Mouse (Mus musculus) testis, postnatal 10 days (tissue): Measurements from ENCODE around the gene Lpin3.

Experiments used
- DNase-seq: peaks from one replicate; pipeline ENCODE4 v3.0.0; 2021; ENCODE audit warnings: low spot score

The Lpin3 gene

DNA sequence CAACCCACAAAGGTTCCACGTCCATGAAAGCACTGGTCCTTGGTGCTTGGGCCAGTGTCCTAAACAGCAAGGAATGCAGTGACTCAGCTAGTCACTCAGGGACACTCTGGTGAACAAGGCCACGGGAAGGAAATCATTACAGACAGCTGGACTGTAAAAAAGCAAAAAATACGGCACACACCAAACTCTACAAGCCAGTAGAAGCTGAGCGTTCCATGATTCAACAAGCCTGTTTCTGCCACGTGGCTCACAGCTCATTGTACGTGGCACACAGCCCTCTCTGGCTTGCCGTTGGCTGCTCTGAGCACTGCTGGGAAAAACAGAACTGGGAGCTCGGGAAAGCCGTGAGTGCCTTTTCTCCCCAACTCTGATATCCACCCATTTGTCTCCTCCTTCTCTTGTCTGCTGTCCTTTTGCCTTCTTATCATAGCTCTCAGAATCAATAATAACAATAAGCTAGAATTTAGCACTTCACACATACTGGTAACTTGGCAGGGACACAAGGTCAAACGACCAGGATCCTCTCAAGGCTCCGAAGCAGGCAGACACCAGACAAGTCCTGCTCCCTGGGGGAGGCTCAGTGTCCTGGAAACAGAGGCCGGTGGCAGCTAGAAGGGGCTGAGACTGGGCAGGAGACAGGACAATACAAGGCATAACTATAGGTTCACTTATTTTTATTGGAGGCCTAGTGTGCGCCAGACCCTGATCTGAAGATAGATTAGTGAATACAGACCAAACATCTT, at the start of gene Lpin3:
TSS of gene Lpin3 (plus strand) at position 218 of the 743 bp plus-strand sequence.
- peak; percentile 51 for DNase-seq

DNA sequence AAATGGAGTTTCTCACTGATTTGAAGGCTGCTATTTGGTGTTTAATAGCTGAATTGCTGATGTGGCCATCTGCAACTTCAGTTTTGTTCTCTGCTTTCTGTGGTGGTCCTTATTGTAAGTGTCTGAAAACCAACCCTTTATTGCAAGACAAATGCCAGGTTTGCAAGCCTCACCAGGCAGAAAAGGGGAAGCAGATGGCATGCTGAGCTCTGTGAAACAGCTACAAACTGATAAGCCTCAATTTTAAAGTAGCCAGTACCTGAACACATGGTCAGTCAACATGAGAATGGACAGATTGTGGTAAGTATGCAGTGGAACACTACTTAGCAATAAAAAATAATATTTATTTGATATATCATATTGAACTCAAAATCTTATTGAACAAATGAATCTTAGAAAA, 39.6 kb upstream of the Lpin3 start:
- DNase-seq: no peak

DNA sequence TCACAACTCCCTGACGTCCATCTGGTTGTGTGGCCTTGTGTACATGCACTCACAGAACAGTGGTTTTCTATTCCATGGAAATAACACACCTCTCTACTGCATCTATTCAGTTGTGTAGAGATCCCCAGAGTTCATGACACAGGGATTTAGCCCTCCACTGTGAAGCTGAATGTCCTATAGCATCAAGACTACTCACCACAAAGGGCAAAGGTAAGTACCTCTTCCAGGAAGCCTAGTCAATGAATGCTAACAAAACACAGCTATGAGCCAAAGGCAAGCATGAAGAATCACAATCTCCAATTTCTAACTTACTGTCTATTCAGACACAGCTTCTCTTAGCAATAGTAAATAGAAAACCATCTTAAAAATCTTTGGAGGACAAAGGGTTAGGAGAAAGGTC, 32.8 kb upstream of the Lpin3 start:
- no peak for DNase-seq

DNA sequence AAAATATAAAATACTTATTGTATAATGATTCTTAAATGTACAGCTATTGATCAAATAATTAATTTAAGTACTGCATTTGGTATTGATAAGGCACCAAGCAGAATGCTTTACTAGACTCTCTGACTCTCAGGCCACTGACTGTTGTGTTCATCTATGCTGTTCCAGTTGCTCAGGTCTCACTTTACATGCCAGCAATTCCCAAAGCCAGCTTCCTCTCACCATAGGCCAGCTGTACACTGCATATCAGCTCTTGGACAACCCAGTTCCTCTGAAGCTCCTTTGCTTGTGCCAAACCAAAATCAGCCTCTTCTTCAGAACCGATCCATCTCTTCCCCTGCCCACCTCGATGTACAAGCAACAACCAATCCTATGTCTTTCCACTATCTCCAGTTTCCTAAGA, 32.3 kb upstream of the Lpin3 start:
- DNase-seq: no peak

DNA sequence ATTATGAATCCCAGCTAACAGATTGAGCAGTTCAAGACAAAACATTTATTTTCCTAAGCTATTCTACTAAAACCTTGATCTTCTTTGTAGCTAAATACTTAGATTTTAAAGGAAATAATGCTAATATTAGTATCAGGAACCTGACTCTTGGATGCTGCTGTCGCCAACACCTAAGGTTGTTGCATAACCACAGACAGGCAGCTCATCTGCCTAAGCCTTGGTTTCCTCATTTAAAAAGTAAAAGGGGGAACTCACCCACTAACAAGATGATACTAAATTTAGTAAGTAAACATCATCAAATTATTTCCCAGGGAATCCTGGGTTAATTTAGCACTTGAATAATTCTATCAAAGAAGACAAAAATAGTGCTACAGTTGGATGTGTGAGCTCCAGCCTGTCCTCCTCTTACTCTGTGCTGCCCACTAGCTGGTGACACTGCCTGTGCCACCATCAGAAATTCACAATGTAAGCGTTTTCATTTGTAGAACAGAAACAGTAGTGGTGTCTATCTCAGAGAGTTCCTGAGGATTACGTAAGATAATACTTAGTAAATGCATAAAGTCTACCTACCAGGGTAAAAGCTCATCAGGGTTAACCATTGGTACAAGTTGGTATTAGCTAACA, 30.7 kb upstream of the Lpin3 start:
- DNase-seq: no peak

DNA sequence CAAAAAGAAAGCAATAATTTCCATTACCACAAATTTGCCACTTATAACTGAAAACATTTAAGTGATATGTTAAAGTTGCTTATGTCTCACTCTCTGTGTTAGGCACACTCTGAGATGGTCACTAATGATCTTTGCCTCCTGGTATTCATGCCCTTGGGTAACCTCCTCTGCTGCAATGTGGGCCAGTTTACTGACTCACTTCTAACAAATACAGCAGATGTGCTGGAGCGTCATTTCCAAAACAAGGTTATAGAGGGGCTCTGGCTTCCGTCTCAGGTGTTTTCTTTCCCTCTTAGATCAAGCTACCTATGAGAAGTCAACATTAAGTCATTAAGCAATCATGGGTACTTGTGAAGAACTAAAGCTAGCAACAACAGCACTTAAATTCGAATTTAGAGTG, 30.1 kb upstream of the Lpin3 start:
- DNase-seq: no peak

DNA sequence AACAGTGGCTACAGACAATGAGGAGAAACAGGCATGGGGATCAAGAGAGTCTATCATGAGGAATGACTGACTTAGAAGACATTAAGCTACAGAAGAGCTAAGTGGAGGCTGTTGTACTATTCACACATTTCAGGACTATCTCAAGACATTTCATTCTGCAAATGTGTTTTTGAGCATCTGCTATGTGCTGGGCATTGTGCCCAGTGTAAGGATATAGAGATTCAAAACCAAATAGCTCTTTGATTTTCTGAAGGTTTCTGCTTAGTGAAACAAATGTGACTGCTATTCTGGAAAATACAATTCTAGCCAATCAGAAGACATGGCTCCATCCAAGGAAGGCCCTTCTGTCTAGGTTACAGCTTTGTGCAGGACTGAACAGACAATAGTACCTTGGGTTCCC, 25.8 kb upstream of the Lpin3 start:
- DNase-seq: no peak

DNA sequence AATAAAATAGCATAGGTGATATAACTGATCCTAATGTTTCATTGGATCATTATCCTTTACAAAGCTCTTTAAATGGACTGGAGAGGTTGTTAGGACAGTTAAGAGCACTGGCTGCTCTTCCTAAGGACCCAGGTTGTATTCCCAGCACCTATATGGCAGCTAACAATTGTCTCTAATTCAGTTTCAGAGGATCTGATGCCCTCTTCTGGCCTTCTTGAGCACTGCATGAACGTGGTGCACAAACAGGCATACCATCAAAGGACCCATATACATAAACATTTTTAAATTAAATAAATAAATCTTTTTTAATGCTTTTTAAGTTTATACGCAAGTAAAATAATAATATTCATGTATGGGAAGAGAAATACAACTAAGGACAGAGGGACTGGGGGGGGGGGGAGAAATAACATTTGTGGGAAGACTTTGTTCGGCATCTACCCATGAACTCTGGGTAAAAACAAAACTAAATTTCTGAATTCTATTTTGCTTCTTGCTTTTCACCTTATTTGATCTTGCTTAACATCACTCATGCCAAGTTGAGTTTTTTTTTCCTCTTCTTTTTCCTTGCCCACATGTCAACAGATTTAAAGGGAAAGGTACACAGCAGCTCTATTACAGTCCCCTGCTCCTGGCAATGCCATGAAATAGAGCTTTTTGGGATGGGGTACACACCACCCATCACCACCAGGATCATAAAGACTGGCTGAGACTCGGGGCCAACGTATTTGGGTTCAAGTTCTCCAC, 23.9 kb upstream of the Lpin3 start:
- DNase-seq: no peak

DNA sequence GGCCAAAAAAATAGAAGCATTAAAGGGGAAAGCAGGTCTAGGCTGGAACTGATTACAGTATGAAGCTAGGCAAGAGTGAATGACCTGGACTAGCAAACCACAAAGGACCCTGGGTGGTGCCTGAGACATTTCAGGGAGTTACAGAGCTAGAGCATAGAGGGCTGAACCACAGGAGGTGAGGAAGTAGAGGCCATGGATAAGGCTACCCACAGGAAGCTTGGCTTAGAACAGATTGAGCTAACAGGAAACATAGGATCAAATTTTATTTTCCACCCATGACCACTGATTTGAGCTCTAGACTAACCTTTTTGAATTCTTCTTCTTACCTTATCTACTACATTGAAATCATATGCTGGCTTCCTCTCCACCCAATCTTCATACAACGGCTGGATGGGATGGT, 20.1 kb upstream of the Lpin3 start:
- no peak for DNase-seq

DNA sequence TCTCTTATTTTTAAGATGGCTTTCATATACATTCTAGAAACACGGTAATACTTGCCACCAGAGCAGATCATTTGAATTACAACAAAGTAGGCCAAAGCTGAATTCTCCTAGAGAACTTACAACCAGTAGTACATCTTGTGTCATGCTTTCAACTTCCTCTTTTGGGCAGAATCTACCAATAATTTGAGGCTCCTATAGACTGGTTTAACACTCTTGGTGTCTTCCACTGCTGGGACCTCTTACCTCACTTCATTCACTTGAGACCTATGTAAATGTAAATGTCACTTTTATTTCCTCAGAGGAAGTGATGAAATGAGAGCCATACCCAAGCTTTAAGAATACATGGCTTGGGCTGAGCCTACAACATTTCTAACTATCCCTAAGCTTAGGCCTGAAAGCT, 16.4 kb upstream of the Lpin3 start:
- no peak for DNase-seq

DNA sequence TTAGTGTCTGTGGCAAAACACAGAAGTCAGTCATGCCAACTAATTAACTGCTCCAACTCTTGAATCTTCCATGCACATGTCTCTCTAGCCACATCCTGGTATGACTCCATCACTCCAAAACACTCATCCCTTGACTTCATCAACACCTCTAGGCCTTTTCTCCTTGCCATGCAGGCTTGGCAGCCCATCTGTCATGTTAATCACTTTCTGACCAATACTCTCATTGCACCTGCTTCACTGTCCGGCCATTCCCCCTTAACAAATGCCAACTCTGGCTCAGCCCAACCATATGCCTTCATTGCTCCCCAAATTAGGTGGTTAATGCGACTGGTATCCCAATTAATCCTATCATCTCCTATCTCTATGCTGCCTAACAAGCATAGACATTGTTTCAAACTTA, 15.2 kb upstream of the Lpin3 start:
- no peak for DNase-seq

DNA sequence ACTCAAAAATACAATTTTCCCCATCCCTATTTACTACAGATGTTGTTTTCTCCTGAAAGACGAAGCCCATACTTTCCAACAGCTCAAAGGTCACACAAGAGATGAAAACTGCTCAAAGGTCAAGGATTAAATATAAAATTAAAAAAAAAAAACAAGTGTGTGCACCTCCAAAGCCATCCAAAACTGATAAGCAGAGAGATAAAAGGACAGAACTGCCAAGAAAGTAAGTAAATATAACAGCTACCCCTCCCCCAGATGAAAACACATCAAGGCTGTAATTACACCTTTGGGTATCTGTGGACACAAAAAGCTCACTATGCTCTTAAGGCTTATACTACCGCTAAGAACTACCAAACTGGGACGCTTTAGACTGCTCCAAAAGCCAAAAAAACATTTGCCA, 11.0 kb upstream of the Lpin3 start:
- DNase-seq: no peak

DNA sequence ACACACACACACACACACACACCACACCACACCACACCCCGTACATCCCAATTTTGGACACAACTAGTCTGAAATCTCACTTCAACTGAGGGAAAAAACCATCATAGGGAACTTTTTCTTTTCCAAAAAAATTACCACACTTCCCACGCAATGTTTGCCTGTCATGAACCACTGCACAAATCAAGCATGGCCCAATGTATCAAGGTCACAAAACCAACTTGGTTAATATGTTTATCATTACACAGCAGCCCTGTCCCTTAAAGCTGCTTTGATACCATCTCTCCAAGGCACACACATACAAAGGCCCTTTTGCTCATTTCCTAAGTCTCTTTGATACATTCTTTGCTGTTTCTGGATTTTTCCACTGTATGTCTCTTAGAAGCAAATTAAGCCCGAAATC, 9.2 kb upstream of the Lpin3 start:
- DNase-seq: no peak

DNA sequence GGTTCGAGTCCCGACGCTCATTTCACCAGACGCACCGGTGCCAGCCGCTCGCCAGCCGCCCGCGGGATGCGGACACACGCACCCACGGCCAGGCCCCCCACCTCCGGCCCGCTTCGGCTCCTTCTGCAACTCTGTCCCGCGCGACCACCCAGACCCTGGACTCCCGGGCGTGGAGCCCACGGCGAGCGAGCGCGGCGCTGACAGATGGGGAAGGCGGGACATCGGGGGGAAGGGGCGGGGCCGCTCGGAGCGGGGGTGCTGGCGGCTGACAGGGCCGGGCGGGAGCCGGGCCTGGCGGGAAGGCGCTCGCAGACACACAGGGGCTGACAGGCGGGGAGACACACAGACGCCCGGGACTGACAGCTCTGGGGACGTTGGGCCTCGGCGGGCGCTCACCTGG, 8.1 kb upstream of the Lpin3 start:
- DNase-seq: peak; percentile 91

DNA sequence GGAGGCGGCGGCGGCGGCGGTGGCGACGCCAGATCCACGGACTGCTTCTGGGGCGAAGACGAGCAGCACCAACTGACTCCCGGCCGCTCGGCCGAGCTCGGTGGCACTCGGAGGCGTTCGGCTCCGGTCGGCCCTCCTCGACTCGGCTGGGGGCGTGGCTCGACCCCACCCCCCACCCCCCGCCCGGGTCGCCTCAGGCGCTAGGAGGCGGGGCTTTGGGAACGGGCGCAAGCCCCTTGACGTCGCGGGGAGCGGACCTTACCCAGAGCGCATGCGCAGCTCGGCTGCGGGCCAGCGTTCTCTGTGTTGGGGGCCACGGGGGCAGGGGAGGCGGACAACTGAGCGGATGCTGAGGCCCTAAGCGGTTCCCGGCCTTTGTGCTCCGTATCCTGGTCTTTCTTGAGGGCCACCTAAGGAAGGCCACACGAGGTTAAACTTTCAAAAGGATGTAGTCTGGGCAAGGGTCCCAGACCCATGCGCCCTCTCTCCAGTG, 7.5 kb upstream of the Lpin3 start, which contains the start of gene Zhx3:
TSS of gene Zhx3 (minus strand) at position 109 of the 493 bp plus-strand sequence.
- peak; percentile 96 for DNase-seq

DNA sequence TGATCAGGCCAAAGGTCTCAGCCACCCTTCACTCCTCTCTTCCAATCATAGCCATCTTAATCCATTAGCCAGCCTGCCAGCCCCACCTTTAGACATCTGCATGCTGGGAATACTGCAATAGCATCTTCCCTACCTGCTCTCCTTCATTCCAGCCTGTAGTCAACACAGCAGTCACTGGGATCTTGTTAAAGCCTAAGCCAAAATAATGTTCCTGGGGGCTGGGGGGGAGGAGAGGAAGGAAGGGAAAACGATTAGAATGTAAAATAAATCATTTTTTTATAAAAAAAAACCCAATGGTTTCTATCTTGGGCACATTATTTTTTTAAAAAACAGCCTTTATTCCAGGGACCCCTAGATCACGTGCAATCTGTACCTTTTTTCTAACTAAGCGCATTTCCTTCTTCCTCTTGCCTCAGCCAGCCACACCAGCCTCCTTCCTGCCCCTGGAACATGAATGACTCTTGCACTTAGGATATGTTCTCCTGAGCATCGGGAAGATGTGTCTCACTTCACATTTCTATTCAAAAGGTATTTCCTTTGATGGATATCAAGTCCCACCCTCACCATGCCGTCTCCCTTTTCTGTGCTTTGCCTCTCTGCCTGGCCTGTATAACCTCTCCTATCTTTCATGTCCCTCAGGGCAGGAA, 6.1 kb upstream of the Lpin3 start:
- DNase-seq: peak; percentile 31

DNA sequence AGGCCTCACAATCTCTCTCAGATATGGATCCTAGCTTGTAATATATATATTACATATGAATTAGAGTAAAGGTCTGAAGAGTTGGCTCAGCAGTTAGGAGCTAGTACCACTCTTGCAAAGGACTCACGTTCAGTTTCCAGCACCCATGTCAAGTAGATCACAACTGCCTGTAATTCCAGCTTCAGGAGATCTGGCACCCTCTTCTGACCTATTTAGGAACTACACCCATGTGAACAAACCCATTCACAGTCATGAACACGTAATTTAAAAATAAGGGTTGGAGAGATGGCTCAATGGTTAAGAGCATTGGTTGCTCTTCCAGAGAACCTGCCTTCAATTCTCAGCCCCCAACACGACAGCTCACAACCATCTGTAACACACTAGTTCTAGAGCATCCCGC, 4.4 kb upstream of the Lpin3 start:
- DNase-seq: peak; percentile 36

DNA sequence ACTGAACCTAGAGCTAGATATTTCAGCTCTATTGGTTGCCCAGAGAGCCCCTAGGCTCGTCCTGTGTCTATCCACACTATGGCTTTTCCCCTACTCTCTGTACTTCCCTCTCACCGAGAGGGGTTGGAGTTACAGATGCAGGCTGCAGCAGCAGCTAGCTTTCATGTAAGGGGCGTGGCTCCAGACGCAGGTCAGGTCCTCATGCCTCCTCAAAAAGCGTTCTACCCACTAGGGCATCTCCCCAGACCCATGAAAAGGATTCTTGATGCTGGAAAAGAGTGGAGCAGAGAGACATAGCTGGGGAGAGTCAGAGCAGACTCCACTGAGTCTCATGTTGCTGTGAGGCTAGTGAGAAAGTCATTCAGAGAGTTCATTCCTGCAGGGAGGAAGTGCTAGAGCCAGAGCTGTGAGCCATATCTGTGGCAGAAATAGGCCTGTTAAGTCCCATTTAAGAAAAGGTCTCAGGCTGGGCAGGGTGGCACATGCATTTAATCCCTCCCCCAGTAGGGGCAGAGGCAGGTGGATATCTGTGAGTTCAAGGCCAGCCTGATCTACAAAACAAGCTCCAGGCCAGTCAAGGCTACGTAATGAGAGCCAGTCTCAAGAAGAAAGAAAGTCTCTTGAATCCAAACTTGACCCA, 1.1 kb downstream of the Lpin3 start:
- peak; percentile 43 for DNase-seq

DNA sequence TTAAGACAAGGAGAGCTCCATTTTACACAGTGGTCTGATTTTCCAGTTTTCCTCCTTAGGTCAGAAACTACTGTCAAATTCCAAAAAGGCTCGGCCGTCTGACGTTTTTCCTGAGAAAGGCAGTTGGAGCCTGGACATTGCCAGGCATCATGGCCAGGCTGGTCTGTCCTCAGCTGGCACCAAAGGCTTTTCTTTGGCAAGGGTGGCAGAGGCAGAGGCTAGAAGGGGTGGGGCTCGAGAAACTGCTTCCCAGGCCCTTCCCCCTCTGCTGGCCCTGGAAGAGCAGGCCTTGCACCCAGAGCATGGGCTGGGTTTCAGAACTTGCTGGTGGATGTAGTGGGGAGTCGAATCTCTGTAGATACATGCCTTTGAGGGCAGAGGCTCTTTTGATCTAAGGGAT, 2.0 kb downstream of the Lpin3 start:
- peak; percentile 48 for DNase-seq

DNA sequence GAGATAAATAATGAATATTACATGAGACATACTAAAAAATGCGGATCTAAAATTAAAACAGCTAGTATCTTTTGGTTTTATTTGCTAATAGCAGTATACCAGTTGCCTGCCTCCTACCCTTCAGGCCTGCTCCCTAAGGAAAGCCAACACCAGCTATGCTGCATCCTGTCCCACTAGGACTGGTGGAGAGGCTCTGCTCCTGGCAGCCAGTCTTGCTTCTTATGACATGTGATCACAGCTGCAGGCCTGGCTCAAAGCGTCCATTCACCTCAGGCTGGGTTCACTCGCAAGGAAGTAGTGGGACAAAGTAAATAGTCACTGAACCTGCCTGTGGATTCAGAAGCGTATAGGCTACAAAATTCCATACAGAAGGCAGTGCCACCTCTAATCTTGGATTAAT, 3.4 kb downstream of the Lpin3 start:
- peak; percentile 43 for DNase-seq

DNA sequence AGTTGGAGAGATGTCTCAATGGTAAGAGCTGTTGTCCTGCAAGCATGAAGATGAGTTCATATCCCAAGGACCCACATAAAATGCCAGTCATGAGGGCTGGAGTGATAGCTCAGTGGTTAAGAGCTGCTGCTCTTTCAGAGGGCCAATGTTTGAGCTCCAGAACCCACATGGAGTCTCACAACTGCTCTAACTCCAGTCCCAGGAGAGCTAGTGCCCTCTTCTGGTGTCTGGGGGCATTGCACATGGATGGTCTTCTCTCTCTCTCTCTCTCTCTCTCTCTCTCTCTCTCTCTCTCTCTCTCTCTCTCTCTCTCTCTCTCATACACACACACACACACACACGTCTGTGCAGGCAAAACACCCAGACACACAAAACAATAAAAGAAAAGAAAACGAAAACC, 4.4 kb downstream of the Lpin3 start:
- DNase-seq: peak; percentile 70

DNA sequence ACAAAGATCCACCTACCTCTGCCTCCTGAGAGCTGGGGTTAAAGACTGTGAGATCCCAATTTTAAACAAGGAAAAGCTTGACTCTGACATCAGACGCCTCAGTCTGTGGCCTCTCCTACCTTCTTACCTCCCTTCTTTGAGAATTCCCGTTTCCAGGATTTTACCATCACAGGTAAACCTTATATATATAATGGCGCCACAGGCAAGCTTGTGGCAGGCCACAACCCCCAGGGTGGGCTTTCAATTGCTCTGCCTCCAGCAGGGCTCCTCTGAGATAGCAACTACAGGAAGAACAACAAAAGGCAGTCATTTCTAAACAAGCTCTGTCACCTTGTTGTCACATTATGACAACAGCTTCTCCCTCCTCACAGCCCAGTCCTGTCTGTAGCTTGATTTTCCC, 5.8 kb downstream of the Lpin3 start:
- peak; percentile 27 for DNase-seq
